Mouse (Mus musculus): ENCODE measurements around the gene Ncbp1. TPM values are rescaled to one million over a fixed set of nuclear protein-coding genes. Genes with fewer than 3 reads are reported as not detected.
"Not testable (repeated sequence)": the region's sequence is repeated elsewhere in the genome, so short reads cannot be mapped to it uniquely, and the experiment has no call there.

Gene Ncbp1
- polyA plus RNA-seq, 1 experiment from 2014 or later: 66.0 TPM

GRCm38 (mm10) chr4:46182181-46182580 is 43.8 kb downstream of the Ncbp1 start:
- Histone ChIP-seq H3K9ac (replicated peaks) (no peak overlapping the region), H3K4me3 (replicated peaks) (no peak overlapping the region), H3K27ac (replicated peaks) (no peak overlapping the region), H3K4me1 (no peaks in the 10 kb centered on the region), H3K36me3 (peaks cover 74% of the 10 kb centered on the region), H3K27me3 (replicated peaks) (no peaks in the 10 kb centered on the region), H3K9me3 (replicated peaks) (no peaks in the 10 kb centered on the region), H3K4me2 (no peak overlapping the region)
- ATAC-seq (ENCODE audit: low FRiP score): no peak
- WGBS: 90% methylated on average over 7 of the region's 7 CpGs

GRCm38 (mm10) chr4:46185423-46185822 is 47.0 kb downstream of the Ncbp1 start:
- H3K4me3 ChIP-seq (replicated peaks): no peak overlapping the region
- no peak for ATAC-seq (ENCODE audit: low FRiP score)
- no peak overlapping the region for H3K4me2 ChIP-seq
- H3K4me1 ChIP-seq: no peaks in the 10 kb centered on the region
- H3K9ac ChIP-seq (replicated peaks): no peak overlapping the region
- H3K27ac ChIP-seq (replicated peaks): no peak overlapping the region
- H3K27me3 ChIP-seq (replicated peaks): no peaks in the 10 kb centered on the region
- H3K9me3 ChIP-seq (replicated peaks): no peaks in the 10 kb centered on the region
- H3K36me3 ChIP-seq: peaks cover 78% of the 10 kb centered on the region
- WGBS: 81% methylated on average over 8 of the region's 8 CpGs

GRCm38 (mm10) chr4:46185890-46186289 is 47.5 kb downstream of the Ncbp1 start:
- Histone ChIP-seq H3K9me3 (replicated peaks) (no peaks in the 10 kb centered on the region), H3K4me2 (no peak overlapping the region), H3K4me3 (replicated peaks) (no peak overlapping the region), H3K4me1 (no peaks in the 10 kb centered on the region), H3K9ac (replicated peaks) (no peak overlapping the region), H3K27me3 (replicated peaks) (no peaks in the 10 kb centered on the region), H3K27ac (replicated peaks) (no peak overlapping the region), H3K36me3 (peaks cover 82% of the 10 kb centered on the region)
- 87% methylated on average over 9 of the region's 9 CpGs for WGBS
- ATAC-seq (ENCODE audit: low FRiP score): no peak

- Histone ChIP-seq H3K9ac (replicated peaks) (no peak overlapping the region), H3K4me3 (replicated peaks) (no peak overlapping the region), H3K9me3 (replicated peaks) (no peaks in the 10 kb centered on the region), H3K4me1 (no peaks in the 10 kb centered on the region), H3K27ac (replicated peaks) (no peak overlapping the region), H3K36me3 (peaks cover 80% of the 10 kb centered on the region), H3K4me2 (no peak overlapping the region), H3K27me3 (replicated peaks) (no peaks in the 10 kb centered on the region)
- WGBS: 80% methylated on average over 3 of the region's 3 CpGs
- ATAC-seq (ENCODE audit: low FRiP score): no peak
Observed at GRCm38 (mm10) chr4:46186466-46186865, 48.1 kb downstream of the Ncbp1 start.

GRCm38 (mm10) chr4:46192011-46192410 is 53.6 kb downstream of the Ncbp1 start:
- H3K9me3 ChIP-seq (replicated peaks); H3K9ac ChIP-seq (replicated peaks); H3K27ac ChIP-seq (replicated peaks); ATAC-seq (ENCODE audit: low FRiP score); H3K4me2 ChIP-seq; H3K27me3 ChIP-seq (replicated peaks); H3K4me3 ChIP-seq (replicated peaks): not testable (repeated sequence)
- peaks cover 34% of the 10 kb centered on the region for H3K36me3 ChIP-seq
- H3K4me1 ChIP-seq: peaks cover 33% of the 10 kb centered on the region

GRCm38 (mm10) chr4:46195781-46196487 is 57.5 kb downstream of the Ncbp1 start, which contains the start of gene Xpa:
Gene Xpa (minus strand): TSS chr4:46196311.
- under 1% methylated on average over 70 of the region's 70 CpGs for WGBS
- peak within 1 kb of the TSS; percentile 81 for H3K4me3 ChIP-seq (replicated peaks)
- H3K36me3 ChIP-seq: peaks cover 4% of the 10 kb centered on the region
- H3K27me3 ChIP-seq (replicated peaks): peaks cover 16% of the 10 kb centered on the region
- peak within 1 kb of the TSS; percentile 83 for H3K4me2 ChIP-seq
- H3K27ac ChIP-seq (replicated peaks): peak within 1 kb of the TSS; percentile 94
- peak; percentile 96 for ATAC-seq (ENCODE audit: low FRiP score)
- H3K9ac ChIP-seq (replicated peaks): peak within 1 kb of the TSS; percentile 95
- H3K9me3 ChIP-seq (replicated peaks): no peaks in the 10 kb centered on the region
- peaks cover 33% of the 10 kb centered on the region for H3K4me1 ChIP-seq

- H3K27me3 ChIP-seq (replicated peaks): peaks cover 17% of the 10 kb centered on the region
- H3K4me1 ChIP-seq: peaks cover 33% of the 10 kb centered on the region
- peak; percentile 21; the same call in 1 of the 2 replicates for ATAC-seq (ENCODE audit: low FRiP score)
- H3K36me3 ChIP-seq: no peaks in the 10 kb centered on the region
- WGBS: 41% methylated on average over 6 of the region's 6 CpGs
- H3K9ac ChIP-seq (replicated peaks): peak overlapping the region; percentile 95
- peak overlapping the region; percentile 81 for H3K4me3 ChIP-seq (replicated peaks)
- H3K9me3 ChIP-seq (replicated peaks): no peaks in the 10 kb centered on the region
- peak overlapping the region; percentile 83 for H3K4me2 ChIP-seq
- H3K27ac ChIP-seq (replicated peaks): peak overlapping the region; percentile 94
Observed at GRCm38 (mm10) chr4:46196513-46196912, 58.1 kb downstream of the Ncbp1 start.

GRCm38 (mm10) chr4:46198064-46198463 is 59.7 kb downstream of the Ncbp1 start:
- H3K36me3 ChIP-seq: no peaks in the 10 kb centered on the region
- peaks cover 39% of the 10 kb centered on the region for H3K4me1 ChIP-seq
- H3K27ac ChIP-seq (replicated peaks): no peak overlapping the region
- H3K9ac ChIP-seq (replicated peaks): no peak overlapping the region
- no peak overlapping the region for H3K4me3 ChIP-seq (replicated peaks)
- peaks cover 17% of the 10 kb centered on the region for H3K27me3 ChIP-seq (replicated peaks)
- WGBS: 67% methylated on average over 5 of the region's 5 CpGs
- no peak for ATAC-seq (ENCODE audit: low FRiP score)
- no peak overlapping the region for H3K4me2 ChIP-seq
- H3K9me3 ChIP-seq (replicated peaks): no peaks in the 10 kb centered on the region

GRCm38 (mm10) chr4:46201834-46202561 is 63.6 kb downstream of the Ncbp1 start:
- WGBS: 8% methylated on average over 7 of the region's 7 CpGs
- Histone ChIP-seq H3K9me3 (replicated peaks) (no peaks in the 10 kb centered on the region), H3K4me2 (peak overlapping the region; percentile 73), H3K9ac (replicated peaks) (peak overlapping the region; percentile 58), H3K27me3 (replicated peaks) (peaks cover 17% of the 10 kb centered on the region), H3K4me1 (peaks cover 8% of the 10 kb centered on the region), H3K36me3 (no peaks in the 10 kb centered on the region), H3K4me3 (replicated peaks) (peak overlapping the region; percentile 44), H3K27ac (replicated peaks) (peak overlapping the region; percentile 83)
- ATAC-seq (ENCODE audit: low FRiP score): peak; percentile 83

- no peaks in the 10 kb centered on the region for H3K36me3 ChIP-seq
- 5% methylated on average over 23 of the region's 23 CpGs for WGBS
Observed at GRCm38 (mm10) chr4:46202562-46203126, 64.2 kb downstream of the Ncbp1 start.

GRCm38 (mm10) chr4:46221090-46221489 is 82.7 kb downstream of the Ncbp1 start:
- Histone ChIP-seq H3K9me3 (replicated peaks) (no peaks in the 10 kb centered on the region), H3K27me3 (replicated peaks) (no peaks in the 10 kb centered on the region), H3K4me1 (no peaks in the 10 kb centered on the region), H3K9ac (replicated peaks) (no peak overlapping the region), H3K4me2 (no peak overlapping the region), H3K4me3 (replicated peaks) (no peak overlapping the region), H3K36me3 (no peaks in the 10 kb centered on the region), H3K27ac (replicated peaks) (no peak overlapping the region)
- WGBS: 89% methylated on average over 3 of the region's 3 CpGs
- no peak for ATAC-seq (ENCODE audit: low FRiP score)

More at GRCm38 (mm10) chr4:46202562-46203126, 64.2 kb downstream of the Ncbp1 start:
- H3K27me3 ChIP-seq (replicated peaks): peaks cover 17% of the 10 kb centered on the region
- H3K4me3 ChIP-seq (replicated peaks): peak overlapping the region; percentile 44
- H3K9ac ChIP-seq (replicated peaks): peak overlapping the region; percentile 58
- H3K4me1 ChIP-seq: peaks cover 8% of the 10 kb centered on the region
- H3K9me3 ChIP-seq (replicated peaks): no peaks in the 10 kb centered on the region
- peak overlapping the region; percentile 83 for H3K27ac ChIP-seq (replicated peaks)
- peak overlapping the region; percentile 73 for H3K4me2 ChIP-seq
- peak; percentile 68 for ATAC-seq (ENCODE audit: low FRiP score)
